Mouse (Mus musculus): ENCODE data around the gene Nrn1.

Nrn1 gene

DNA sequence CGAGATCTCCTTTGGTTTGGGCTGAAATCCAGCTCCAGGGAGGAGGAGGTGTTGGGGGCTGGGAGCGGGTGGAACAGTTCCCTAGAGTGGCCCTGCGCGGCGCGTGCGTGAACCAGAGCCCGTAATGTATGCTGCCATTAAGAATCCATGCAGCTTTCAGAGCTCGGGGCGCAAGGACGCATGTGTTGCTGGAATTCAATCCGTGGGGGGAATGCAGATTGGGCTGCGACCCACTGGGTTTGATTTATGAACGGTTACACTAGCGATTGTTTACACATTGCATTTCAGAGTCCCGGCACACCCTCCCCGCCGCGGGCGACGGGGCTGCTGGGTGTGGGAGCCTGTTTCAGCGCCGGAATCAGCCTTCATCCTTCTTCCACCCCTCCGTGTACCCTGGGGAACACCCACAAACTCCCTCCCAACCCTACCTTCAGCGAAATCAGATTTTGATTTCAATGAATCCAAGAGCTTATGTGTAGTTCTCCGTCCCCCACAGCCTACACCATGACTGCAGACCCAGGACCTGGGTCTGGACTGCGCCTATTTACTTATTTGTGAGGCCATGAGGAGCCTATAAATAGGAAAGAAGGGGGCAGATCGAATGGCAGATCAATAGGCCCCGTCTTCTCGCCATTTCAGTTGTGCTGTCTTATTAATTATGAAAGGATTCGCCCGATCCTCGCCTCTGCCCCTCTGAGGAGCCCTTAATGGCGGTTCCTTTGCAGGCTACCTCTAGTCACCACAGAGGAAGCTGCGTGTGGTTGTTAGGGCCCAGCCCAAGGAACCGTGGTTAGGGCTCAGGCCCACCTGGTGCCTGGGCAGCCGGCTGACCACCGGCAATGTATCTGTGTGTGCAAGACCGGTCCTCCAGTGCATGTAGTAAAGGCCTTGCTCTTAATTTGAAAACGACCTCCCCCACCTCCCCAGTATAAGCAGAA lies 10.1 kb downstream of the Nrn1 start:
- no peak for DNase-seq

DNA sequence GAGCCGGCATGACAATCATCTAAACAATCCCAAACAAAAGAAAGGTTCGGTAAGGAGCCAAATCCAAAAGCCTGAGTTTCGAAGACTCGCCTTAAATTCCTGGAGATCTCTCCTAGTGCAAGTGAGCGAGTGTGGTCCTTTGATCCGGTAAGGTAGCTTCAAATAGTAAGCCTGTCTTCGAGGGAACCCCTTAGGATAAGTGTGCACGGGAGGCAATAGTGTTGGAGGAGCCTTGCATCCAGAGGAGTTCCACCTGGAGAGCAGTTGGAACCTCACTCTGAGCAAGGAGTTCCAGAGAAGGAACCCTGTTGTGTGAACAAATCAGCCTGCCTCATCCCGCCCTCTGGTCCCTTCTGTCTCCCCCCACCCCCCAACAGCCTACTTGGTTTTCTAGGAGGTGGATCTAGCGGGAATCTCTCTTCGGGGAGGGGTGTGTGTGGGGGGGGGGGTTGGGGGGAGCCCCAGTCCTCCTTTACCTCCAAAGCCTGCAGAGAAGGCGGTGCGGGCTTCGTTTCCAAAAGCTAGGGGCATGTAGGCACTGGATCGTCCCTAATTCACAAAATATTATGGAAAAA lies 11.1 kb downstream of the Nrn1 start:
- no peak for DNase-seq

DNA sequence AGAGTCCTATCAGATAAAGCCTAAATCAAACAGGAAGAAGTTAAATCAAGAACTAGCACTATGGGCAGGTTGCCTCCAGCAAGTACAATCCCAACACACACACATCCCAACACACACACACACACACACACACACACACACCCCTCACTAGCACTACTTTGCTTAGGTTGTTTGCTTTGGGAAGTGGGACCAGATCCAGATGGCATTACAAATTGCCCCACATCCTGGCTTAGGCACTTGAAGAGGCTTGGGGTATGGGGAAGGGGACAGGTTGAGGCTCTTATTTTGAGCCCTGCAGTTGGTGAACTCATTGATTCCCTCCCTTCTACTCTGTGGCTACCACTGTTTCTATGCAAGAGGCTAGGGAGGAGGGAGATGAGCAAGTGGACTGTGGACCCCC lies 12.6 kb downstream of the Nrn1 start:
- no peak for DNase-seq

DNA sequence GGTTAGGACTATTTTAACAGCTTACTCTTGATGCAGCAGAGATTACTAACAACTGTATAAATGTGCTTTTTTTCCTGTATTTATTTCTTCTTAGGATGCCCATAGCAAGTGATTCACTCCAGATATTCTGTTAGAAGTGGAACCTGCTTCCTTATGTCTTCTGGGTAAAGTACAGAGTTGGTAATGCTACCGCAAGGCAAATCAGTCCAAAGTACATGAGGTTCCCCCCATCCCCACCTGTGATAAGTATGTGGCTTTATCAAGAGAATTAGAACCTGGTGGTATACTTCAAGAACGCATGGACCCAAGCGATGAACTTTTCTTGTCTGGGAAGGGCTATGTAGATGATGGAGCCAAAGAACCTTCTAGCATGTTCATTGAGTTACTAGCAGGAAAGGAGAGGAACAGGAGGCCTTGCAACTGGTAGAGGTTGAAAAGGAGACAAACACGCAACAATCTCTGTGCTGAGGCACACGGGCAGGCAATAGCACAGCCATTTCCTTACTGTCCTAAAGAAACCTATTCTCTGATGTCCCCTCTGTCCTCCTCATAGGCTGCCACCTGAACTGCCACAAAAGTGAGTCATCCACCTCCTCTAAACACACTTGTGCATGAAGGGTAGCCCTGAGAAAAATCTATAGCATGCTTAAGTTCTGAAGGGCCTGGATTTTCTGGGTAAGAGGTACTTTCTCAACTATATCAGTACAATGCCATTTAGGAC lies 14.5 kb downstream of the Nrn1 start:
- no peak for DNase-seq

DNA sequence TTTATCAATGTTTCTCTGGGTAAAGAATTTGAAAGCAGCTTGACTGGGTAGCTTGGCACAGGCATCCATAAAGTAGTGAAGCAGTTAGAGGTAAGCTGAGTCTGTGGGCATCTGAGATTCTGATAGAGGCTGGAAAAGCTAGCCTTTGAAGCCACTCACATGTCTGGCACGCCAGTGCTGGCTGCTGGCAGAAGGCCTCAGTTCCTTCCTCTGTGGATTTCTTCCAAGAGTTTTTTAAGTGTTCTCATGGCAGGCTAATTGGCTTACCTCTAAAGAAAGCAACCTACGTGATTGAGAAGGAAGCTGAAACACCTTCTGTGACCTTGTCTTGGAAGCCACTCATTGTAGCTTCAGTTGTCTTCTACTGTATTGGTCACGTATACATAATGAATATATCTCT lies 17.6 kb downstream of the Nrn1 start:
- no peak for DNase-seq

DNA sequence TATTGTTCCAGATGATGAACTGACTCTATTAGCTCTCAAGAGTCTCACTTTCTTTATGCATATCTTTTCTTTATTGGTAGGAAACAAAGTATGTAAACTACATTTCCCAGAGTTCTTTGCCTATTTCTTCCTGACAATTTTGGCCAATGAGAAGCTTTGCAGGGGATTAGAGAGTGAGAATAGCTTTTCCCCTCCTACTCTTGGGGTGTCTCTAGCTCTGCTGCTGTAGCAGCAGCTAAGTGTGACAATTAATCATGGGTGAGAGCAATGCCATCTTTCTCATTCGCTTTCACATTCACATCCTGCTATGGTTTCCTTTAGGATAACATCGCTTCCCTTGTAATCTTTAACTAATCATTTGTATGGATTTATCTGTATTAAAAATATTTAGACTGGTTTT lies 18.2 kb downstream of the Nrn1 start:
- no peak for DNase-seq

DNA sequence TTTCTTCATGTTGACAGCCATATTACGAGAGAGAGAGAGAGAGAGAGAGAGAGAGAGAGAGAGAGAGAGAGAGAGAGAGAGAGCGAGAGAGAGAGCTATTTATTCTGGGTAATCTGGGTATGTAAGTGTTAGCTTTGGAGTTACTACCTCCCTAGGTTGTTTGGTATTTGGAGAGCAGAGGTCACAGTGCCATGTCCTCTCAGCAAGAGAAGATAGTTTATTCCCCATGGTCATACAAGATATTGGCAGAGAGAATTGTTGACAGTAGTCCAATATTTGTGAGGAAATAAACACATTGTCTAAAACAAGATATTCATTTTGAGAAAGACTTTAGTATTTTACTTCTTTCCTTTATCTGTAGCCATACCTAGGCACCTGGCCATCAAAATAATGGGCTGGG lies 20.8 kb downstream of the Nrn1 start:
- no peak for DNase-seq

DNA sequence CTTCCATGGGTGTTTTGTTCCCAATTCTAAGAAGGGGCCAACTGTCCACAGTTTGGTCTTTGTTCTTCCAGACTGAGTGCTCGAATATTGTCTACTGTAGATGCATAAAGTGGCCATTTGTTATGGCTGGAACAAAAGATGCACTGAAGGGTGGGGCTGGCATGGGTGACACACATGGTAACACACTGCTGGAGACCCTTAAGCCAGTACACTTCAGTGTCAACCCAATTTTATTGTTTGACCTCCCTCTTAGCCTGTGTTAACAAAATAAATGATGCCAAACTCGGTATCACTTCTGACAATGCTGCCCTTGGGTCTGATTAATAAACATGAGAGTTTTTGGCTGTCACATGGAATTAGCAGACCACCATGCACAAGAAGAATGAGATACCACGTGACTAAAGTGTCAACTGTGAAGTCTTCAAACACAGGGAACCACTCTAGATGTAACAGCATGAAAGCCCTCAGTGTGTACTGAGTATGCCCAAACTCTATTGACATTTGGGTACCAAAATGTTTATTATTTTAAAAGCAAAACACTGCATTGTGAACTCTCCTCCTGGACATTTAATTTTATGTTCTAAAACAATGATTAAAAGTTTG lies 27.7 kb downstream of the Nrn1 start:
- DNase-seq: no peak

DNA sequence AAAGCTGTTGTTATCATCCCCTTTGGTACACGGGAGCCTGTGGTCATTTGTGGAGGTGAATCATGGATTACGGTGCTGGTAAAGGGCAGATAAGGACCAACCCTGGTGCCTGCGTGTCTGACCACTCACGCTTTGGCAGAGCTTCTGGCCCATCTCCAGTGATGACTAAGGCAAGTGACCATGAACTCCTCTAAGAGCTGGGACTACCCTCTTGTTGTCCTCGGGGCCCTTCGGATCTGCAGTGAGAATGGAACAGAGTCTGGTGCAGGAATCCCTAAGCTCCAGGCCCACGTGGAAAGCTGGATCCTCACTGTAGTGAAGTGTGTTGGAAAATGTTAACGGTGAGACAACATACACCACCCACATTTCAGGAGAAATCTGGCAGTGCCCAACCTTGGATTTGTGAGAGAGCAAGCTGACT lies 38.6 kb downstream of the Nrn1 start:
- peak; percentile 20 for DNase-seq

DNA sequence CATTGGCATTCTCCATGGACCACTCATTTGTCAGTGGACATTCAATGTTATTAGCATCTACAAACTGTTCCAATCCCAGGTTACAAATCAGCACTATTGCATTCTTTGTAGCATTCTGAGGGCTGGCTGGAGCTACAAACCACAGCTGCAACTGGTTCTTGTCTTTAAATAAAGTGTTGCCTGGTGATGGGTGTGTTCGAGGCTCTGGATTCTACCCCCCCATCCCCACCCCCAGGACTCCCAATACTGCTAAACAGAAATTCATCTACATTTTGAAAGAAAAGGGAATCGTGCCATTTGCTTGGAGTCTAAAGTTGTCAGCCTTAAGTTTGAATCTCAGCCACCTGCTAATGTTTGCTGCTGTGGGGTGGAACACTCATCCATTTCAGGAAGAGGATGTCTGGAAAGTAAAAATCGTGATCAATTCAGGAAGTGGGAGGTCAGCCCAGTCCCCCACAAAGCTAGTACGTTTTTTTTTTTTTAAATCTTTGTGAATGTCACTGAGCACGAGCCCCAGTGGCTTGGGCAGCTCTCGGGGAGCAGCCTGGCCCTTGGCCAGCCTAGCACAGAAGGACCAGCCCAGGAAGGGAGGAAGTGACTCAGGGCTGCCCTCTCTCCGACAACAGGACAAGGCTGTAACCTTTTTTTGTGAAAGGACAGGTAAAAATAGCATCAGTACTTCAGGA lies 39.3 kb downstream of the Nrn1 start:
- peak; percentile 28 for DNase-seq

DNA sequence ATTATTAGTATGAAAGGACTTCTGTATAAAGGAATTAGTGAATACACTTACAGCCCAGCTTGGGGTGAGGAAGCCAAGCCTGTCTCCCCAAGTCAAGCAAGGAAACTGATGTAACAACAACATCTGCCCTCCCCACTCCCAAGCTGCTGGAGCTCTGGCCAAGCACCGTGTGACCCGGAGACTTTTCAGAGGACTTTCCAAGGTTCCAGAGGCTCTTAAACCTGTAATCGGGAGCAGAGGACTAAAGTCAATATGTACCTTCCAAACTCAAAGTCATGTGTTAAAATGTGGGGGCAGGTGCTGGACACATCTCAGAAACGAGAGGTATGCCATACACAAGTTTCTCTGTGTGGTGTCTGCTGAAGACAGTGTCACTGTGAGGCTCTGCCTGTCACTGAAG lies 51.4 kb downstream of the Nrn1 start:
- DNase-seq: no peak

DNA sequence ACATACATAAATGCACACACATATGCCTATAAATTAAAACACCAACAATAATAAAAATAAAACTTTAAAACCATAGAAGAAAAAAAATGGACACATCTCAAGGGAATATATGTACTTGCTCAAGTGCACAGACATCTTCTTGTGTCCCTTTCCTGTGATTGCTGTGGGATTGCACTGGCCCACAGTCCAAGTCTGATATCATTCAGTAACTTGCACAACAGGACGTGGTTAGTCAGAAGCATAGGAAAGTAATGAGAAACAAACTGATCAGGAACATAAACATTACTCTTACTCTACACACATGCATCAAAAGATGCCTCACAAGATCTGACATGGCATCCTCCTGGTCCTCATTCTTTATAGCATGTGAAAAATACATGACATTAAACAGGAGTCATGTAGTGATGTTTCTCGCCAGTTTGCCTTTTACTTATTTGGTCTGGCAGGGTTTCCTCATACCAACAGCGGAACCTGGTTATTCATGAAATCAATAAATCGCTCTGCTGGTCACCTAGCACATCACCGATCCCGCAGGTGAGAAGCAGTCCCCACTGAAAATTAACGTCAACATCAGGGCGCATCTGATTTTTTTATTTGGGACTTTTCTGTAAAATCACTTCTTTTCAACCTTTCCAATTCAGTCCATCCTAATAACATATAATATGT lies 54.1 kb downstream of the Nrn1 start:
- no peak for DNase-seq

DNA sequence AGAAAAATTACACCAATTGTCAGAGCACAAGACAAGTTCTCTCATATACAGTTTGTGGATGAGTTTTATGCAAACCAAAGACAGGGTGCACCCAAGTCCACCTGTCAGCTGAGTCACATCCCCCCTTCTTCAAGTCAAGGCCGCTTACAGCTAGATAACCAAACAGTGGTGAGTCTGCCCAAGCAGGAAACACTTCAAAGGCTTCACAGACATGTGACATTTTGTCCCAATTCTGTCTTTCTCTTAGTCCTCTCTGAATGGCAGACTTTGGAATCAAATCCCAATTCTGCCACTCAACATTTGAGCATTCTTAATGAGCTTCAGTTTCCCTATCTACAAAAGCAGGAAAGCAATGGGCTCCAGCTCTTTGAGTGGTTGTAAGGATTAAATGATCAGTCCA lies 55.6 kb downstream of the Nrn1 start:
- no peak for DNase-seq
